Mouse (Mus musculus): ENCODE measurements at regions not wholly inside any gene's neighbourhood (a gene's known extent, or its start where the extent isn't known, plus 50 kb on each side); places are given as distances from the start of the nearest gene placed in this dataset.

DNA sequence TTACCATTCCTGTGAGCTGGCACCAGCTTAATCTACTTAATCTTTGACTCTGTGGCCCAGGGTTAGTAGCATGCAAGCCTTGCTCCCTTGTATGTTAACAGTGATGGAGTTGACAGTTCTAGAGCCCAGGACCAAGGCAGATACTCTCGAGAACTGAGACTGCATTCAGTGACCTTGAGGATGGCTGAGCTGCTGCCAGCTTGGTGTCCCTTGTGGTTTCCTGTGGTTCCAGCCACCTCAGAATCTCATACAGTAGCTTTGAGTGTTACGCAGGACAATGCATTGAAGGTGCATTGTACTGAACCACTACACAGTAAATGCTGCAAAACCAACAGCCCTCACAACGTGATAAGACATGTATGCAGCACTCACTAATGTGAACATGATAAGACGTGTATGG, 90.6 kb downstream of the Zfp706 start:
- DNase-seq = no peak

DNA sequence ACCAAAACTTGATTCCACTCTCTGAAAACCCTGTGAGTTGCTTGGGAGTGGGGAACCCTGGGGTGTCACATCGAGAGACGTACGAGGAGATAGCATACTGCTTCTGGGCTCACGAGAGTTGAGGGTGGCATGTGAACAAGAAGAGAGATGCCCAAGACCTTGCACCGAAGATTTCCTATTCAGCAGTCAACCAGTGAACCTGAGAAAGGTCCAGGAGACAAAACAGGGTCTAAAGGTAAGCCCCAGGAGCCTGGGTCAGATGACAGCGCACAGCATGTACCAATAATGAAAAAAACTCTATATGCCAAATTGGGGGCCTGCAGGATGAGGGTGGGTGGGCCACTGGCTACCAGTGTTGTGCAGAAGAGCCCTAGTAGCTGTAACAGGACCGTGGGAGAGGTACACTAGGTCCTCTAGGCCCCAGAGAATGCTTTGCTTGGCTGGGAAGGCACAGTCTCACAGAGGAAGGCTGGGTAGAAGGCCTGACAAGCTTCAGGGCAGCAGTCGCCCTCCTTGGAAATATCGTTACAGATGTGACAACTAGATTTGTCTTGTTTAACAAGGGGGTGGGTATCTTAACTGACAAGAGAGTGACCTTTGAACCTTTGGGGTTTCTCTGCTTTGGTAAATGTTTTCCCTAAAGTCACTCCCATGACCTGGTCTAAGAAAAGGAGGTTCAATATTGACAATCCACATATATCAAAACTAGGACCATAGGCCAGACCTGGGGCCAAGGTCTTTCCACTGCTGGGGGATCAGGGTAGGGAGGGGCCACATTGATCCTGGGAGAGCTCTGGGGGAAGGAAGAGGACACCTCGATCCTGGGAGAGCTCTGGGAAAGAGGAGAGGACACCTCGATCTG, 93.1 kb downstream of the Zfp706 start:
- DNase-seq = no peak

DNA sequence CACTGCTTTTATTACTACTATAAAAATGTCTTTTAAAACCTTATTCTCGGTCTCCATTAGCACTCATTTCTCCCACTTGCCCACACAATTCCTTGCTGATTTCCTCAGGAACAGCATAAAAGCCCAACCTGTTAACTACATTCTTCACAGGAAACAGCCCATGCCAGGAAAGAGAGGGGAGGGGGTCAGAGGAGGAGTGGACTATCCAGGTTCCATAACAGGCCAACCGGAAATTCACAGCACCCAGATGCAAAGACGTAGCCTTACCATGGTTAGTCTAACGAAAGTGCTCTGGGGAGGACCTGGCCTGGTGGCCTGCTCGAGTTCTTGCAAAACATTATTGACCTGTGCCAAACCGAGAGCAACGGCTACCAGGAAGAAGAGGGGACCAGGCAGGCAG, 94.3 kb downstream of the Zfp706 start:
- DNase-seq = no peak

DNA sequence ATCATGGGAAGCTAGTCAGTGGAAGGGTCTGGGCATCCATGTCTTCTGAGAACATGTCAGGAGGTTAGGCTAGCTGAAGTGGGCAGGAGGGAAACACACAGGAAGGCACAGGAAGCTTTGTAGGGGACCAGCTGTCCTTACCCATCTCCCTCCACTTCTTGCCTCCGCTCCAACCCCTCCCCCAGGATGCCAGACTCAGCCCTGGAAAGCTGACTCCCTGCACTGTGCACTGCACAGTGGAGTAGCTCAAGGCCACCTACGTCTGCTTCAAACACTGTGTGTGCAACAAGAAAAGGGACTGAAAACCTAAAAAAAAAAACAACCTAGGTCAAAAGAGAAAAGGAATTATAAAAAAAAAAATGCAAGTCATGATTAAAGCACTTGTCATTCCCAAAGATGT, 97.3 kb downstream of the Zfp706 start:
- no peak for DNase-seq

DNA sequence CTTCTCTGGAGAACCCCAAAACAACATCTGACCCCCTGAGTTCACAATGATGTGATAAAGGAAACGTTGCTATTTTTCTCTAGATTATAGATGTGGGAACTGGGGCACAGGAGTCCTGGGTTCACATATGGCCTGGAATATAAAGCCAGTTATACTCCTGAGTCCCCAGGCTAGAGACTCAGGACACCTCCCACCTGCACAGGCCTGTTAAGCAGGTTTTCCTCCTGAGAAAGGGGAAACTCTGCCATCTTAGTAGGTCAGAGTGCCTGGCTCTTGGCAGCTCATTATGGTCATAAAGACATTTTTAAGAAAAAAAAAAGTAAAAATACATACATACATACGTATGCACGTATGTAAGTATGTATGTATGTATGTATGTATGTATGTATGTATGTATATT, 98.1 kb downstream of the Zfp706 start:
- DNase-seq = no peak

DNA sequence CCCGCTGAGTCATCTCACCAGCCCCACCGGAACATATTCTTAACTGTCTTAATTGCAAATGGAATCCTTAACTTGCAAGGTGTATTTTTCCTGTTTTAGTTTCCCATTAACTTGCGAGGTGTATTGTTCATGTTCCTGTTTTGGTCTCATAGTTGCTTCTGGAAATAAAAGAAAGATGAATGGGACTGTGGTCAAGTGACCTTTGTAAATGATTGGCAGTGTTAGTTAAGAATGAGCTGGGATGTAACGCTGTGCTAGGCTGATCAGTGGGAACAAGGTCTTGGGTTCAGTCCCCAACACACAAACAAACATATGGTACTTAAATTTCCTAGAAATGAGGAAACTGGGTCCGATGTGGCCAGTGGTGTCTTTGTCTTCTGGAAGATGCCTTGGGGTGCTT, 100.8 kb downstream of the Zfp706 start:
- DNase-seq = no peak

DNA sequence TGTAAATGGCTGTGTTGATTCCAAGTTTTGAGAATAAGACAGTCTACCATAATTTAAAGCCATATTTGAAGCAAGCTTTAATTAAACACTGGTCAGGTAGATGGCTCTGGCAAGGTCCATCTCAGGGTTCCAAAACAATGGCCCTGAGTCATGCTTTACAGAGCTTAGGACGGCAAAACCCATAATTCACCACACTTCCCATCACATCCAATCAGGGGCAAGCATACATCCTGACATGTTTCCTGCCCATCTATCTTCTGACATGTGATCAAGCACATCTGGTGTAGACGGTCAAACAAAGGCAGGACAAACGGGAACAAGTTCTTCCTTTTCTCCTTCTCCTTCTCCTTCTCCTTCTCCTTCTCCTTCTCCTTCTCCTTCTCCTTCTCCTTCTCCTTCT, 101.5 kb downstream of the Zfp706 start:
- no peak for DNase-seq

DNA sequence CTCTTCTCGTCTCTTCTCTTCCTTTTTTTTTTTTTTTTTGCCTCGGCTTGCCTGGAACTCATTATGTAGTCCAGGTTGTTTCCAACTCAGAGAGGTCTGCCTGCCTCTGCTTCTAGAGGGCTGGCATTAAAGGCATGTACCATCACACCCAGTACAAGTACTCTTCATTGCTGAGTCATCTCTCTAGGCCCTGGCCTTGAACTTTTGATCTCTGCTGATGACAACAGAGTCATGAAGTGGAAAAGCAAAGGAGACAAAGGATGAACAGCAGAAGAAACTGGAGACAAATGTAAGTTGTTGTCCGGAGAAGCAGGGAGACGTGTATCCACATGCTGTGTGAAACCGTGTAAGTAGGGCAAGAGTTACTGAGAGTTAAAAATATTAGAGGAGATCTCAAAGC, 103.7 kb downstream of the Zfp706 start:
- no peak for DNase-seq

DNA sequence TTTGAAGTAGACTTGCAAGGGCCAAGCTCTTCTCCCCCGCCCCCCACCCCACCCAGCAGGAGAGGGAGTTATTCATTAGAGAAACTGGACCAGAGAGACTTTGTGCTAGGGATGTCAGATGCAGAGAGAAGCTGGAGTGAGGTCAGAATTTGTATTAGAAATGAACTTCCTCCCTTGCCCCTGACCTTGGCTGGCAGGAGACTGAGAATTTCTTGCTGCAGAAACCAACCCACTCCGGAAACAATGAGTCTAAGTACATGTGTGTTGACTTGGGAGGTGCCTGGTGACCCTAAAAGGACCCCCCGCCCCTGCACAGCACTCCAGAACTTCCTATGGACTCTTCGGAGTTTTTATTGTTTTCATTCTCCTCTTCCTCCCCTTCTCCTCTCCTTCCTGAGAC, 104.3 kb downstream of the Zfp706 start:
- peak; percentile 21 for DNase-seq

DNA sequence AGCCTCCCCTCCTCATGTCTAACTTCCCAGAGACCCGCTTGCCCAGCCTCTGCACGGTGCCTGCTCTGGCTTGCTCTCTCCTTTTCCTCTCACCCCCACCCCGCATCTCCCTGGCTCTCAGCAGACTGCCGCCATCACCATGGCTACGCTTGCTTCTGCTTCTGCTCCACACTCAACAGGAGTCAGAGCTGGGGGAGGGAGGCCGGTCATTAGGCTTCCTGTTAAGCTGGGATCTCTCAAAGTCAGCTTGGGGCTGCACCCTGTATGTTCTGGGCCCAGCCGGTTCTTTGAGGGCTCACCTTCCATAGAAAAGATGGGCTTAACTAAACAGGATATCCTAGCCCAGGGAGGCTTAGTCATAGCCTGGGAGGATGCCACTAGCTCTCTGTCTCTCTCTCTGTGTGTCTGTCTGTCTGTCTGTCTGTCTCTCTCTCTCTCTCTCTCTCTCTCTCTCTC, 105.7 kb downstream of the Zfp706 start:
- peak; percentile 81 for DNase-seq

DNA sequence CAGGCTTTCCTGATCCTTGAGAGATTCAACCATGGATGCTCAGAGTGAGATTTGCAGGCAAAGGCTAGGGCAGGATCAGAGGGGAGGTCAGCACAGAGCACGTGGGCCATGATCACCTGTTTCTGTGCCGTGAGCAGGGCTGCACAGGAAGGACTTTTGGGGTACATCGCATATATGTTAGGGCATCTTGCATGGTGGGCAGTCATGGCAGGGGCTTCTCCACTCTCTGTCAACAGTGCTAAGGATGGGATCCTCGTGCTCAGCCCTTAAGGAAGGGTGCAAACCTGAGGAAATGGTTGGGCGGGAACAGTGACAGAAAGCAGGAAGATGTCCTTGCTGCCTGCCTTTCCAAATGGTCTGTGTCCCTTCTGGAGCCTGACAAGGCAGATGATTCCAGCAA, 106.2 kb downstream of the Zfp706 start:
- DNase-seq = no peak

DNA sequence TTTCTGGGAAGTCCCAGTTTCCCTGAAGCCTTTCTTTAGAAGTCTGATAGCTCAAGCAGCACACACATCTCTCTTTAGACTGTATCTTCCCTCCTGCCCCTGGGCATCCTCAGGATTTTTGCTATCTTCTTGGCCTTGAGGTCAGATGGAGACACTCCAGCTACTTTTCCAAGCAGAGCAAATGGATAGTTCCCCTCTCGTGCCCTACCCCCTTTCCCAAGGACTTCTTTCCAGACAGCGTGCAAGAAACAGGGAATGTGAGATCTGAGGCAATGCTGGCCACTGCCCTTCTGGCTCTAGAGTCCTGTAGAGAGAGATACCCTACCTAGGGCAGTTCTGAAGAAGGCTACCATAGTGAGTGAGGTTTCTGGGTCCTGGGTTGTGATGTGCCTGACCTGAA, 106.6 kb downstream of the Zfp706 start:
- DNase-seq = no peak

DNA sequence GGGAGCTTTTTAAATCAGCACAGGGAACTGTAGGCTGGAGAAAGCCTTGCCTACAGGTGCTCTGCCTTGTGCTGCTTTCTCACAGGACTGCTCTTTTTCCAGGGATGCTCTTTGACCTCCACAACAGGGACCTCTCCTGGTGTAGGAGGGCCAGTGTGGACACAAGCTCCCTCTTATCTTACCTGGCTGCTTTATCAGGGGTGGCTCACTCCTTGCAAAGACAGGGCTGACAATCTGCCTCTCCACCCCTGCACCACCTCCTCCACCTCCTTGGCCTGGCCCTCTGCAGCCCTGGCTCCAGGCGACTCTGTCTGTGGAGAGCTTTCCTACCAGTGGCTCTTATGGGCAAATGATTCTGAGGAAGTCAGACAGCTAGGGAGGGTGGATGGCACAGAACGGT, 107.7 kb downstream of the Zfp706 start:
- DNase-seq = no peak

DNA sequence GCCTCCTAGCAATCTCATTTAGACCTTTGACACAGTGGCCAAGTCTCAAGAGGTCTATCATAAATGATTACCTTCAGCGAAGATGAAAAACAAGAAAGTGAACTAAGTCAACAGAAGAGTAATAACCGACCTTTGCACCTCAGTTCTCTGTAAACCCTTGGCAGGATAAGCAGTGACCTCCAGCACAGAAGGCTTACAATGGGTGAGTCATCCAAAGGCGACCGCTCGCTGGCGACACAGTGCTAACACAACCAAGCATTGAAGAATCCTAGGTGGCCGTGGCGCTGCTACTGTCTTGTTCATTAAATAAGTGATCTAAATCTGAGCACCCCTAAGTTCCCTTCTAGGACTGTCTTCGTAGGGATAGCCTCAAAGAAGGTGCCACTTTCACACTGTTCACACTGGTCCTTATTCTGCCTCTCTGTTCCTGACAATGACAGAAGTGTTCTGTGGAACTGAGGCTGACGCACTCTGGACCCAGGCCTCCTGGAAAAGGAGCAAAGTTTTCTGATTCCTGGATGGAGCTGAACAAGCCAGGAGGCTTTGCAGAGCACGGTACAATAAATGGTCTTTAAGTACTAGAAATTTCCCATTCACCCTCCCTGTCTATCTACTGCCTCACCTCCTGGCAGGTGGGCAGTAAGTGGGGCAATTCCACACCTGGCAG, 108.6 kb downstream of the Zfp706 start:
- DNase-seq = no peak

DNA sequence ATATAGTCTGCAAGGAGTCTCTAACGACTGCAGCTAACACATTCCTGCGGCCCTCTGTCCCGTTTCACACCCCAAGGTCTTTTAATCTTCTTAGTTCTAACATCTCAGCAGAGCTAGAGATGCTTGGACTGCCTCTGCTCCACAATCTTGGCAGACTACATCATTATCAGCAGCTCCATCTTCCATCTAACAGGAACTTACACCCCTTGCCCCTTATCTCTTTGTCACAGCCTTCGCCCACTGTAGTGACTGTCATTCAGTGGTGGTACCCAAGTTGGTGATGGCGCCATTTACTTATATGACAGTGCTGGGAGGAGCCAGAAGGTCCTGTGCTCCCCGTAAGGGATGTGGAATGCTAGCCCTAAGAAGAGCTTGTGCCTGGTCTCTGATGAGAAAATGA, 109.2 kb downstream of the Zfp706 start:
- no peak for DNase-seq

DNA sequence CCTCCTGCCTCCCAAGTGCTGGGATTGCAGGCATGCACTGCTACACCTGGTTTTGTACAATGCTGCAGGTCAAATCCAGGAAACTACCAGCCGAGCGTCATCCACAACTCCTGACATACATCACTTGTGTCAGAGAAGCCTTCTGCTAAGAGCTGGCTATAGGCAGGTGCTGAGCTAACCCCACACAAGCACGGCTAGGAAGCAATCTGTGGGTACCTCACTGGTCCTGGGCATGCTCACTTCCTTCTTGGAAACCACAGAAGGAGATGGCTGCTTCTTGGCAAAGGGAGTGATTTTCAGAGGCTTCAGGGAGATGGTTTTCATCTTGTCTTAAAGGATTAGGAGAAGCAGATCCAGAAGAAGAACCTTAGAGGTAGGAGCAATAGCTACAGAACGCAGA, 111.3 kb downstream of the Zfp706 start:
- no peak for DNase-seq

DNA sequence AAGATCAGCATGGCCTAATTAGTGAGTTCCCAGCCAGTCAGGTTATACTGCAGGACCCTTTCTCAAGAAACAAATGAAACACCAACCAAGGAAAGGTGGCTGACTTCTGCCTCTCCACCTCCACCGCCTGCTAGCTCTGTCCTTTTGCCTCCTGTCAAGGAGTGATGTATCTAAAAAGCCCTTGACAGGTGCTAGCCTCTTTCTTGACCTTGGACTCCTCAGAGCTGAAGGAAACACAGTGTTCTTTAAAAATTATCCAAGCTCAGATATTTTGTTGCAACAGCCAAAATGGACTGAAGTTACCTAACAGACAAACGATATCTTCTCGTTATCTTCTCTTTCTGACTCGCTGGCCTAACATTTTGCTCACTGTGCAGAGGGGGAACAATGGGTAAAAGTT, 112.5 kb downstream of the Zfp706 start:
- DNase-seq = no peak

DNA sequence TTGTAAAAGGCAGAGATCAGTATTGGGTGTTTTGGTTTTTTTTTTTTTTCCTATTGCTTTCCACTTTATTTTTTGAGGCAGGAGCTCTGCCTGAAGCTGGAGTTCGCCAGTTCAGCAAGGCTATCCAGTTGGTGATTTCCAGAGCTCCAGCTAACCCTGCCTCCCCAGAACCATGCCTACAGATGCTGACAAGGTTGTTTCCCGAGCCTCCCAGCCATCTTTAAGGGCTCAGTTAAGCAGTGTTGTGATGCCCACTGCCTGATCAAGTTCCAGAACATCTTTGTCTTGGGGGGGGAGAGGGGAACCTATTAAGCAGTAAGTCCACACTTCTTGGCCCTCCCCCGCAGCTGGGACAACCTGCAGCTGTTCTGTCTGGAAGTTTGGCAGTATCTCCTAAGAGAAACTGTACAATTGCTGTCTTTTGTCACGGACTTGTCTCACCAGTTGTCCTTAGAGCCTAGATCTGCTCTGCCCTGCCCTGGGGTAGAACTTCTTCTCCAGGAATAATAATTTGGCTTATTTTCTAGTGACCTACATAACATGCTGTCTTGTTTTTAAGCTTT, 114.1 kb downstream of the Zfp706 start:
- no peak for DNase-seq

DNA sequence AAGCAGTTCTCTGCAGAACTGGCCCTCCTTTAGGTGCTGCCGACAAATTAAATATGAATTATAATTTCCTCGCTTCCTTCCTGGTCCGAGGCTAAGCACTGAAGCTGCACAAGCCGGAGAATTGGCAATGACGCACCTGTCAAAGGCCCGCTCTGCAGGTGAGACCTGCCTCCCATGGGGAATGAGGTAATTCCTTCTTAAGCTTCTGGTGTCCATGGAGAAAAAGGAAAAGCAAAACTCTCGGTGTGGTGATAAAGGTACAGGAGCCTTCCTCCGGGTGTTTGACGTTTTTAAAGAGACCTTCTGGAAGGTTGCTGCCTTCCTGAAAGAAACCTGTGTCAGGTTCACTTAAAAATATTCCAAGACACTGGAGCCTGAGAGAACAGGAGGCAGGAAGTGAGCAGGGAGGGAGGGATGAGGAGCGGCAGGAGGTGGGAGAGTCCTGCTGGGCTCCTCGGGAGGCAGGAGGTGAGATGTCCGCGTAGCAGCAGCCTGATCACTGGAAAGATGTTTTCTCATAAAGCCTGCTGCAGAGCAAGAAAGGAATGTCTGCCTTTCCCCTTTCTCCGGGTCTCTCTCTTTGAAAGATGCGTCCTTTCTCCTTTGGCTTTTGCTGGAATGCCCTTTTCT, 114.9 kb downstream of the Zfp706 start:
- DNase-seq = no peak

DNA sequence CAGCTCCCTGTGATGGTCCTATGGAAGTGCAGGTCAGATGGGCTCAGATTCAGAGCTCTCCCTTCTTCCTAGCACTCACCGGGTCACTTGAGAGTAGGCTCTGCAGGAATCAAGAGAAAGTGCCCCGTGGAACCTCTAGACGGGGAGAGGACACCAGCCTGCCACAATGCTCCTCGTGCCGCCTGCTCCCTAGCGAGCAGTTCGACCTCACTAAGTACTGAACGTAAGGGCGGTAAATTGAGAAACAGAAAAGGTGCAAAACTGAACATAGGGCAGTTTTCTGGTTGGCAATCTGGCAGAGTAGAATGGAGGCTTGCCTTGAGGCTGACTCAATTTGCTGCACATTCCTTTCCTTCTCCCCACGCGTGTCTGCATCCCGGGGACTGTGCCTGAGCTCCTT, 115.7 kb downstream of the Zfp706 start:
- no peak for DNase-seq

DNA sequence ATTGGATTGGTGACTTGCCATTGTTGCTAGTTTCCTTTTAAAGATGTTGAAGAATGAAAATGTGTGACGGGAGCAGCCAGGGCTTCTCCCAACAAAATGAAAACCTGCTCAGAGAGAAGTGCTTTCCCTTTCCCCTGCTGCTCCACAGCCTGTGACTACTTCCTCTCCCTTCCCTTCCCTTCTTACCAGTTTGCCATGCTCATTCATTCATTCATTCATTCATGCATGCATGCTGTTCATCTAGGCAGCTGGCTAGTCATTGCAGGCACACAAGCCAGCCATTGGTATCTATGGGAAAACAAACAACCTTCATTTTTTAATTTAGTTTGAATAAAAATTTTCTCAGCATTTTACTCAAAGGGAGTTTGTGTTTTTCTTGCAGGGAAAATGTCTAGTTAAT, 116.3 kb downstream of the Zfp706 start:
- DNase-seq = no peak

DNA sequence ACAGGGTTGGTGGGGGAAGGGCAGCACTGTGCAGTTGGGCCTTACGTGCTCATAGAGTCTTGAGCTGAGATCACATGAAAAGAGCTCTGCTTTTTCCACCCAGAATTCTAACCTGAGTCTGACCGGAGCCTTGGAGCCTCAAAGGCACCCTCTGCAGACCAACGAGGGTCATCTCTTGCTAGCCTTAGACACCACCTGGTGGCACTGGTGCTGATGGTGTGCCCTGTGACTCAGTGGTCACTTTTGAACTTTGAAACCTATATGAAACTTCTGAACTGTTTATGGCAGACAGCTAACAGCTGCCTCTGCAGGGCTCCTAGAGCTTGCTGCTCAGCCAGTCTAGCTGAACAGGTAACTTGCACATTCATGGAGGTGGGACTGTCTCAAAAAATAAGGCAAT, 118.5 kb downstream of the Zfp706 start:
- DNase-seq = no peak

DNA sequence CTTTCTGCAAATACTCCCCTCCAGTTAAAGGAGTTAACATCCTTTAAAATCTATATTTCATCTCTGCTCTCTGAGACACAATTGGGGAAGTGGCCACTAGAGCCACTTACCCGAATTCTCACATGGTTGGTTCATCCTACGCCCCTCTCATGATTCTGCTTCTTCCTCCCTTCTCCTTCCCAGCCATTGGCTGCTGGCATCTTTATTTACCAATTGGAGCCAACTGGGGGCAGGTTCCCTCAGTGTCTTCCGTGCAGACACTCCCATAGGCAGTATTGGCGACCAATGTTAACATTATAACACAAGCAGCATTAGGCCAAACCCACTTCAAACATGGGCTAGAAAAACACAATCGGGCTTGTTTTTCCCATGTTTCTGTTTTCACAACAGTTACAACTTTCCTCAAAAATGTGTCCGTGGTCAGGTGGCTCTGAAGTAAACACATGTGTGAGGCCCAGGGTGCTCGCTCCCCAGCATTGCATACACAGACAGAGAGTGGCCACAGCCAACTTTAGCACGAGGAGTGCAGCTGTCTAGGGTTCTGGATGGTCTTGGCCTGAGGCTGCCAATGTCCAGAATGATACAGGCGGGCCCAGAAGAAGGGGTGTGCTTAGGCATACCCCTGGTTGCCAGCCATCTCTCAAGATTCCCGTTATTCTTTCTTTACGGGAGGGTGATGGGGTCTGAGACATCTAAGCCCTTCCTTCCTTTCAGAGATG, 119.1 kb downstream of the Zfp706 start:
- no peak for DNase-seq
